Mouse (Mus musculus): ENCODE measurements around the gene Mob1a.

Mob1a gene

GRCm38 (mm10) chr6:83385569-83386090 lies 59.8 kb downstream of the Mob1a start:
- DNase-seq (ENCODE audit: low spot score) = no peak

GRCm38 (mm10) chr6:83392166-83392780 lies 66.5 kb downstream of the Mob1a start:
- DNase-seq (ENCODE audit: low spot score) = no peak
